Mouse (Mus musculus): ENCODE data around the gene Gapdhs.

GRCm38 (mm10) chr7:30744022-30744598 lies 629 bp upstream of the Gapdhs start:
- no peak for TF ChIP-seq CTCF (IDR thresholded peaks at IDR 0.05; ENCODE audit: low read depth)
- TF ChIP-seq EP300 (IDR thresholded peaks at IDR 0.05; ENCODE audit: low read depth) = no peak

All from liver, postnatal 0 days (tissue).